Mouse (Mus musculus) hindbrain, embryonic 12.5 days (tissue): ENCODE data around the gene Hdc. TPM values are rescaled to one million over a fixed set of nuclear protein-coding genes. Genes with fewer than 3 reads are reported as not detected.

Experiments used
- ATAC-seq: fragments of 200-750 bp; cut with Nextera tagmentation; 2 replicates; pipeline ENCODE4 v1.8.0; 2017; ENCODE audit warnings: moderate TSS enrichment; ENCODE audit not compliant: low FRiP score
- H3K27ac ChIP-seq: fragments of 300-500 bp; sonication (generic); 2 replicates; pipeline ENCODE4 v1.5.1; 2016; ENCODE audit warnings: mild to moderate bottlenecking
- H3K27me3 ChIP-seq: fragments of 300-500 bp; sonication (generic); 2 replicates; pipeline ENCODE4 v1.6.1; 2016; ENCODE audit warnings: mild to moderate bottlenecking
- H3K36me3 ChIP-seq: fragments of 300-500 bp; sonication (generic); 2 replicates; pipeline ENCODE4 v1.6.1; 2016; ENCODE audit warnings: mild to moderate bottlenecking
- H3K4me1 ChIP-seq: fragments of 300-500 bp; sonication (generic); 2 replicates; pipeline ENCODE4 v1.6.1; 2016
- H3K4me2 ChIP-seq: fragments of 300-500 bp; sonication (generic); replicated peaks from 2 replicates; pipeline ENCODE4 v1.6.1; 2016; ENCODE audit warnings: mild to moderate bottlenecking
- H3K4me3 ChIP-seq: fragments of 300-500 bp; sonication (generic); 2 replicates; pipeline ENCODE4 v1.5.1; 2016; ENCODE audit warnings: mild to moderate bottlenecking
- H3K9ac ChIP-seq: fragments of 300-500 bp; sonication (generic); 2 replicates; pipeline ENCODE4 v1.6.1; 2016; ENCODE audit warnings: mild to moderate bottlenecking, moderate library complexity
- H3K9me3 ChIP-seq: fragments of 300-500 bp; sonication (generic); replicated peaks from 2 replicates; pipeline ENCODE4 v1.6.1; 2016; ENCODE audit warnings: mild to moderate bottlenecking
- WGBS: fragments of 180-500 bp; shearing (Covaris S2); methylation state at CpG from one replicate; pipeline ENCODE4 v1.1.7; 2016; 5-methylcytosine and 5-hydroxymethylcytosine counted together
- polyA plus RNA-seq: library from polyadenylated mRNA; unstranded; fragments of >200 nt; fragmentation: Nextera tagmentation; extraction: Ambion mirVana; gene quantifications from 2 replicates; pipeline ENCODE4 v1.2.1, GENCODE M21; 2016

Gene Hdc
- polyA plus RNA-seq, 1 experiment from 2014 or later: 2.1 TPM

GRCm38 (mm10) chr2:126597279-126598241, 21.5 kb downstream of the Hdc start:
- 83% methylated on average over 20 of the region's 20 CpGs for WGBS
- Histone ChIP-seq H3K27me3 (no peaks in the 10 kb centered on the region), H3K27ac (no peak overlapping the region), H3K4me3 (no peak overlapping the region), H3K36me3 (no peaks in the 10 kb centered on the region), H3K9ac (no peak overlapping the region), H3K9me3 (no peaks in the 10 kb centered on the region), H3K4me2 (no peak overlapping the region), H3K4me1 (no peaks in the 10 kb centered on the region)
- no peak for ATAC-seq

GRCm38 (mm10) chr2:126596347-126597072, 22.6 kb downstream of the Hdc start:
- no peaks in the 10 kb centered on the region for H3K27me3 ChIP-seq
- no peaks in the 10 kb centered on the region for H3K9me3 ChIP-seq
- H3K9ac ChIP-seq: no peak overlapping the region
- no peaks in the 10 kb centered on the region for H3K36me3 ChIP-seq
- no peak for ATAC-seq
- 89% methylated on average over 7 of the region's 7 CpGs for WGBS
- H3K4me3 ChIP-seq: no peak overlapping the region
- H3K4me2 ChIP-seq: no peak overlapping the region
- H3K27ac ChIP-seq: no peak overlapping the region
- H3K4me1 ChIP-seq: no peaks in the 10 kb centered on the region

- H3K36me3 ChIP-seq: no peaks in the 10 kb centered on the region
- peak overlapping the region; percentile 19 for H3K4me3 ChIP-seq
- H3K27me3 ChIP-seq: no peaks in the 10 kb centered on the region
- no peak overlapping the region for H3K27ac ChIP-seq
- no peak overlapping the region; the same call in 1 of the 2 replicates for H3K9ac ChIP-seq
- H3K4me1 ChIP-seq: no peaks in the 10 kb centered on the region
- H3K4me2 ChIP-seq: peak overlapping the region; percentile 56
- H3K9me3 ChIP-seq: no peaks in the 10 kb centered on the region
- 39% methylated on average over 26 of the region's 26 CpGs for WGBS
- ATAC-seq: 0 out of 2 replicates have a peak, but pooled peaks have one; percentile 26
Observed at GRCm38 (mm10) chr2:126593831-126594610, 25.1 kb downstream of the Hdc start.

GRCm38 (mm10) chr2:126591304-126591703, 27.8 kb downstream of the Hdc start:
- Histone ChIP-seq H3K36me3 (no peaks in the 10 kb centered on the region), H3K27ac (no peak overlapping the region), H3K9me3 (no peaks in the 10 kb centered on the region), H3K4me2 (no peak overlapping the region), H3K4me1 (no peaks in the 10 kb centered on the region), H3K27me3 (no peaks in the 10 kb centered on the region), H3K9ac (no peak overlapping the region), H3K4me3 (no peak overlapping the region)
- WGBS: 93% methylated on average over 4 of the region's 4 CpGs
- no peak for ATAC-seq

GRCm38 (mm10) chr2:126587468-126587867, 31.6 kb downstream of the Hdc start:
- H3K4me1 ChIP-seq: no peaks in the 10 kb centered on the region
- H3K4me2 ChIP-seq: no peak overlapping the region
- 84% methylated on average over 3 of the region's 3 CpGs for WGBS
- H3K4me3 ChIP-seq: no peak overlapping the region
- no peak for ATAC-seq
- no peak overlapping the region for H3K9ac ChIP-seq
- H3K27me3 ChIP-seq: no peaks in the 10 kb centered on the region
- H3K9me3 ChIP-seq: no peaks in the 10 kb centered on the region
- H3K27ac ChIP-seq: no peak overlapping the region
- H3K36me3 ChIP-seq: no peaks in the 10 kb centered on the region

- ATAC-seq: no peak
- Histone ChIP-seq H3K4me3 (no peak overlapping the region), H3K9me3 (no peaks in the 10 kb centered on the region), H3K36me3 (no peaks in the 10 kb centered on the region), H3K9ac (no peak overlapping the region), H3K27me3 (no peaks in the 10 kb centered on the region), H3K4me1 (no peaks in the 10 kb centered on the region), H3K4me2 (no peak overlapping the region), H3K27ac (no peak overlapping the region)
- 81% methylated on average over 8 of the region's 8 CpGs for WGBS
Observed at GRCm38 (mm10) chr2:126584621-126585369, 34.3 kb downstream of the Hdc start.

GRCm38 (mm10) chr2:126583960-126584359, 35.1 kb downstream of the Hdc start:
- Histone ChIP-seq H3K27ac (no peak overlapping the region), H3K4me2 (no peak overlapping the region), H3K9ac (no peak overlapping the region), H3K27me3 (no peaks in the 10 kb centered on the region), H3K4me3 (no peak overlapping the region), H3K4me1 (no peaks in the 10 kb centered on the region), H3K9me3 (no peaks in the 10 kb centered on the region), H3K36me3 (no peaks in the 10 kb centered on the region)
- no peak for ATAC-seq
- 75% methylated on average over 6 of the region's 6 CpGs for WGBS

- Histone ChIP-seq H3K4me3 (no peak overlapping the region), H3K9ac (no peak overlapping the region), H3K27ac (no peak overlapping the region), H3K4me1 (no peaks in the 10 kb centered on the region), H3K36me3 (no peaks in the 10 kb centered on the region), H3K27me3 (no peaks in the 10 kb centered on the region), H3K9me3 (no peaks in the 10 kb centered on the region), H3K4me2 (no peak overlapping the region)
- 97% methylated on average over 1 of the region's 1 CpGs for WGBS
- ATAC-seq: no peak
Observed at GRCm38 (mm10) chr2:126579282-126579681, 39.8 kb downstream of the Hdc start.

- H3K9me3 ChIP-seq: no peaks in the 10 kb centered on the region
- H3K27ac ChIP-seq: no peak overlapping the region
- H3K27me3 ChIP-seq: no peaks in the 10 kb centered on the region
- H3K9ac ChIP-seq: no peak overlapping the region
- no peaks in the 10 kb centered on the region for H3K36me3 ChIP-seq
- WGBS: 88% methylated on average over 5 of the region's 5 CpGs
- H3K4me3 ChIP-seq: no peak overlapping the region
- no peak for ATAC-seq
- no peak overlapping the region for H3K4me2 ChIP-seq
- no peaks in the 10 kb centered on the region for H3K4me1 ChIP-seq
Observed at GRCm38 (mm10) chr2:126577362-126577761, 41.7 kb downstream of the Hdc start.

- Histone ChIP-seq H3K4me2 (no peak overlapping the region), H3K4me1 (no peaks in the 10 kb centered on the region), H3K9ac (no peak overlapping the region), H3K27me3 (no peaks in the 10 kb centered on the region), H3K27ac (no peak overlapping the region), H3K9me3 (0 out of 2 replicates have a peak, but pooled peaks cover 4% of the 10 kb centered on the region), H3K36me3 (no peaks in the 10 kb centered on the region), H3K4me3 (no peak overlapping the region)
- WGBS: 81% methylated on average over 11 of the region's 11 CpGs
- ATAC-seq: no peak
Observed at GRCm38 (mm10) chr2:126575391-126576176, 43.5 kb downstream of the Hdc start.

- Histone ChIP-seq H3K27me3 (no peaks in the 10 kb centered on the region), H3K9me3 (0 out of 2 replicates have a peak, but pooled peaks cover 4% of the 10 kb centered on the region), H3K27ac (no peak overlapping the region), H3K4me2 (no peak overlapping the region), H3K9ac (no peak overlapping the region), H3K4me1 (no peaks in the 10 kb centered on the region), H3K4me3 (no peak overlapping the region), H3K36me3 (no peaks in the 10 kb centered on the region)
- ATAC-seq: no peak
- WGBS: 81% methylated on average over 4 of the region's 4 CpGs
Observed at GRCm38 (mm10) chr2:126572747-126573146, 46.4 kb downstream of the Hdc start.
